ENCODE assay signal across 12 mouse cellular contexts in genomic region chr1:82199918-82200317, GRCm38 (mm10). TPM values are rescaled to one million over a fixed set of nuclear protein-coding genes. Genes with fewer than 3 reads are reported as not detected.
DNase-seq lines count a peak whose midpoint lies in the region; ATAC-seq and TF ChIP-seq lines count a peak whose summit lies in the region.
"Had no signal": no experiment of that assay in that cellular context is flagged by ENCODE, and none has a peak within 500 bp of the region (broad histone marks: within the 10 kb centered on the region; RNA-seq: fewer than 3 reads in every experiment).

No protein-coding gene starts in this region.

- TF ChIP-seq CTCF in gastrocnemius, adult 2 months (IDR thresholded peaks at IDR 0.05): no peak
- no peak for TF ChIP-seq CTCF in lung, embryonic 14.5 days (IDR thresholded peaks at IDR 0.05; ENCODE audit: low read depth)

- 8% methylated on average over 1 of the region's 1 CpGs for WGBS in lung, embryonic 14.5 days
- WGBS in embryonic facial prominence, embryonic 14.5 days: 0% methylated on average over 1 of the region's 1 CpGs
- WGBS in limb, embryonic 15.5 days: 8% methylated on average over 1 of the region's 1 CpGs

- H3K4me1 ChIP-seq in lung, embryonic 14.5 days (ENCODE audit: insufficient read depth): peaks cover 25% of the 10 kb centered on the region
- peaks cover 20% of the 10 kb centered on the region for H3K4me1 ChIP-seq in embryonic facial prominence, embryonic 14.5 days (ENCODE audit: control insufficient read depth, insufficient read depth, low read length)
- peaks cover 17% of the 10 kb centered on the region for H3K4me1 ChIP-seq in limb, embryonic 15.5 days
- H3K4me1 ChIP-seq: liver, embryonic 12.5 days had no signal

- H3K4me3 ChIP-seq in gastrocnemius, adult 2 months: peak overlapping the region; percentile 43
- no peak overlapping the region for H3K4me3 ChIP-seq in lung, embryonic 14.5 days (ENCODE audit: low read depth, low read length)
- H3K4me3 ChIP-seq in embryonic facial prominence, embryonic 14.5 days (ENCODE audit: low read depth, low read length): no peak overlapping the region
- no peak overlapping the region for H3K4me3 ChIP-seq in limb, embryonic 15.5 days
- H3K4me3 ChIP-seq: liver, embryonic 12.5 days had no signal

- H3K27ac ChIP-seq in gastrocnemius, adult 2 months: peak overlapping the region; percentile 85
- H3K27ac ChIP-seq in lung, embryonic 14.5 days (ENCODE audit: low read depth): peak overlapping the region; percentile 27; the same call in 1 of the 2 replicates
- peak overlapping the region; percentile 63 for H3K27ac ChIP-seq in embryonic facial prominence, embryonic 14.5 days (replicated peaks; ENCODE audit: low read depth, low read length)
- peak overlapping the region; percentile 59 for H3K27ac ChIP-seq in limb, embryonic 15.5 days
- H3K27ac ChIP-seq: liver, embryonic 12.5 days had no signal

- no peaks in the 10 kb centered on the region for H3K36me3 ChIP-seq in lung, embryonic 14.5 days (ENCODE audit: insufficient read depth)
- H3K36me3 ChIP-seq in embryonic facial prominence, embryonic 14.5 days (ENCODE audit: control insufficient read depth, insufficient read depth, low read length): no peaks in the 10 kb centered on the region
- H3K36me3 ChIP-seq in limb, embryonic 15.5 days: no peaks in the 10 kb centered on the region
- H3K36me3 ChIP-seq: liver, embryonic 12.5 days had no signal

- H3K4me2 ChIP-seq in lung, embryonic 14.5 days: no peak overlapping the region
- H3K4me2 ChIP-seq in embryonic facial prominence, embryonic 14.5 days (ENCODE audit: low read depth, low read length): peak overlapping the region; percentile 9; the same call in 1 of the 2 replicates
- H3K4me2 ChIP-seq in limb, embryonic 15.5 days: no peak overlapping the region
- H3K4me2 ChIP-seq: liver, embryonic 12.5 days had no signal

- intact Hi-C loops in gastrocnemius, adult 2 months (cut with DNase I): loop anchor here (5.0 kb wide), 3 partner anchors 37 to 87 kb away; no protein-coding TSS in a partner anchor

- peak; percentile 60; the same call in 1 of the 2 replicates for ATAC-seq in lung, embryonic 14.5 days (ENCODE audit: insufficient read depth)
- peak; percentile 76 for ATAC-seq in embryonic facial prominence, embryonic 14.5 days (ENCODE audit: low read depth)
- ATAC-seq in limb, embryonic 15.5 days (ENCODE audit: insufficient number of reproducible peaks, low FRiP score, low TSS enrichment, low read depth): no peak
- ATAC-seq: liver, embryonic 12.5 days had no signal

- no peaks in the 10 kb centered on the region for H3K9me3 ChIP-seq in lung, embryonic 14.5 days (ENCODE audit: low read depth, low read length)
- no peaks in the 10 kb centered on the region for H3K9me3 ChIP-seq in embryonic facial prominence, embryonic 14.5 days (ENCODE audit: control insufficient read depth, low read length)
- H3K9me3 ChIP-seq in limb, embryonic 15.5 days: no peaks in the 10 kb centered on the region
- H3K9me3 ChIP-seq: liver, embryonic 12.5 days had no signal

- H3K9ac ChIP-seq in lung, embryonic 14.5 days: no peak overlapping the region
- H3K9ac ChIP-seq in embryonic facial prominence, embryonic 14.5 days (ENCODE audit: low read depth, low read length): no peak overlapping the region
- H3K9ac ChIP-seq in limb, embryonic 15.5 days: no peak overlapping the region
- H3K9ac ChIP-seq: liver, embryonic 12.5 days had no signal

- DNase-seq in gastrocnemius, adult 2 months: no peak
- DNase-seq in gastrocnemius, postnatal 25 days: no peak
- DNase-seq in lung, embryonic 14.5 days: peak; percentile 57
- DNase-seq in lung, postnatal 14 days: no peak
- DNase-seq in embryonic facial prominence, embryonic 14.5 days (ENCODE audit: low spot score): peak; percentile 88
- no peak for DNase-seq in testis, postnatal 10 days (ENCODE audit: low spot score)
- no peak for DNase-seq in cerebellum, postnatal 10 days
- DNase-seq: cerebellum, postnatal 14 days; thymus, postnatal 14 days had no signal

- H3K27me3 ChIP-seq in lung, embryonic 14.5 days (ENCODE audit: insufficient read depth, low read length): no peaks in the 10 kb centered on the region
- no peaks in the 10 kb centered on the region for H3K27me3 ChIP-seq in embryonic facial prominence, embryonic 14.5 days (replicated peaks; ENCODE audit: control insufficient read depth, insufficient read depth, low read length)
- H3K27me3 ChIP-seq in limb, embryonic 15.5 days: no peaks in the 10 kb centered on the region
- H3K27me3 ChIP-seq: CH12.LX; liver, embryonic 12.5 days had no signal

RNA-seq across cellular contexts. Expression of gene Gm9747, which starts 33.0 kb away (rescaled TPM):
- not detected for total RNA-seq in gastrocnemius, adult 2 months (2021)
- total RNA-seq in gastrocnemius, postnatal 25 days (2021): not detected
- 46.3 and 52.0 TPM in 2 replicates for polyA plus RNA-seq in lung, embryonic 14.5 days (2014; fragmentation: Nextera tagmentation; extraction: Ambion mirVana)
- 53.6 and 55.0 TPM in 2 replicates for polyA plus RNA-seq in embryonic facial prominence, embryonic 14.5 days (2014; fragmentation: Nextera tagmentation; extraction: Ambion mirVana)
- polyA plus RNA-seq in limb, embryonic 15.5 days (2015; fragmentation: Nextera tagmentation; extraction: Ambion mirVana): 39.8 and 43.6 TPM in 2 replicates
- total RNA-seq: CH12.LX had no signal

Comparison
In these comparisons a context has a peak if more than half of its experiments do, and no peak if none do; other contexts are left out.
1. DNase-seq: peak in lung, embryonic 14.5 days (single experiment) and embryonic facial prominence, embryonic 14.5 days (single experiment); none in gastrocnemius, adult 2 months (single experiment), gastrocnemius, postnatal 25 days (single experiment), lung, postnatal 14 days (single experiment), testis, postnatal 10 days (single experiment) and cerebellum, postnatal 10 days (0 of 2).
2. H3K27ac ChIP-seq: peak in every context shown above with its lines; median percentile 85 in gastrocnemius, adult 2 months; 63 in embryonic facial prominence, embryonic 14.5 days; 59 in limb, embryonic 15.5 days; 27 in lung, embryonic 14.5 days.